Mouse (Mus musculus): ENCODE results near the gene Mib2.
A peak's percentile ranks its signal among the peaks of the same experiment; 100 is the strongest.
"Not testable (repeated sequence)": the region's sequence is repeated elsewhere in the genome, so short reads cannot be mapped to it uniquely, and the experiment has no call there.

Gene Mib2

GRCm38 (mm10) chr4:155670236-155670635, 1.2 kb upstream of the Mib2 start:
- DNase-seq (ENCODE audit: low spot score in 2 of 2) = not testable (repeated sequence)

GRCm38 (mm10) chr4:155669598-155670075, 639 bp upstream of the Mib2 start:
- DNase-seq (ENCODE audit: low spot score in 2 of 2) = no peak

GRCm38 (mm10) chr4:155666903-155667302, 2.1 kb downstream of the Mib2 start:
- no peak for DNase-seq (ENCODE audit: low spot score in 2 of 2)

GRCm38 (mm10) chr4:155660641-155661040, 8.4 kb downstream of the Mib2 start:
- DNase-seq (ENCODE audit: low spot score in 2 of 2) = peak in 1 of 2 experiments; percentile 69

- DNase-seq (ENCODE audit: low spot score in 2 of 2) = no peak
Measured at GRCm38 (mm10) chr4:155658961-155659360, 10.0 kb downstream of the Mib2 start.

- DNase-seq (ENCODE audit: low spot score in 2 of 2) = no peak
Measured at GRCm38 (mm10) chr4:155656214-155656751, 12.7 kb downstream of the Mib2 start.

GRCm38 (mm10) chr4:155654456-155655298, 14.3 kb downstream of the Mib2 start:
- DNase-seq (ENCODE audit: low spot score in 2 of 2) = peak; percentile 67 to 73

GRCm38 (mm10) chr4:155654183-155654455, 14.9 kb downstream of the Mib2 start:
- no peak for DNase-seq (ENCODE audit: low spot score in 2 of 2)

- peak in 1 of 2 experiments; percentile 66 for DNase-seq (ENCODE audit: low spot score in 2 of 2)
Measured at GRCm38 (mm10) chr4:155653451-155654182, 15.4 kb downstream of the Mib2 start.

- DNase-seq (ENCODE audit: low spot score in 2 of 2) = peak; percentile 75 to 81
Measured at GRCm38 (mm10) chr4:155653086-155653450, 15.9 kb downstream of the Mib2 start, which contains the start of gene Mmp23. Gene Mmp23 (minus strand): TSS chr4:155653384.

- DNase-seq (ENCODE audit: low spot score in 2 of 2) = no peak
Measured at GRCm38 (mm10) chr4:155652283-155653085, 16.5 kb downstream of the Mib2 start.

- peak; percentile 69 to 72 for DNase-seq (ENCODE audit: low spot score in 2 of 2)
Measured at GRCm38 (mm10) chr4:155651553-155652269, 17.3 kb downstream of the Mib2 start.

GRCm38 (mm10) chr4:155649355-155649754, 19.6 kb downstream of the Mib2 start:
- peak in 1 of 2 experiments; percentile 59 for DNase-seq (ENCODE audit: low spot score in 2 of 2)

GRCm38 (mm10) chr4:155645721-155646120, 23.3 kb downstream of the Mib2 start:
- DNase-seq (ENCODE audit: low spot score in 2 of 2) = no peak

- not testable (repeated sequence) for DNase-seq (ENCODE audit: low spot score in 2 of 2)
Measured at GRCm38 (mm10) chr4:155645308-155645707, 23.7 kb downstream of the Mib2 start, which contains the start of gene Gm10563. Gene Gm10563 (minus strand): TSS chr4:155645408.

- no peak for DNase-seq (ENCODE audit: low spot score in 2 of 2)
Measured at GRCm38 (mm10) chr4:155643531-155643930, 25.5 kb downstream of the Mib2 start.

GRCm38 (mm10) chr4:155635766-155636499, 33.1 kb downstream of the Mib2 start:
- DNase-seq (ENCODE audit: low spot score in 2 of 2) = no peak

- DNase-seq (ENCODE audit: low spot score in 2 of 2) = no peak
Measured at GRCm38 (mm10) chr4:155630267-155630666, 38.7 kb downstream of the Mib2 start.

GRCm38 (mm10) chr4:155624338-155625291, 44.4 kb downstream of the Mib2 start, which contains the start of gene Cdk11b:
Gene Cdk11b (plus strand): TSS chr4:155624854.
- peak; percentile 94 to 95 for DNase-seq (ENCODE audit: low spot score in 2 of 2)
